Comparison of ENCODE assay signal across 10 mouse cellular contexts in genomic region chr11:6695176-6695575, GRCm38 (mm10). TPM values are rescaled to one million over a fixed set of nuclear protein-coding genes. Genes with fewer than 3 reads are reported as not detected.
DNase-seq lines count a peak whose midpoint lies in the region; ATAC-seq and TF ChIP-seq lines count a peak whose summit lies in the region.
"Had no signal": no experiment of that assay in that cellular context is flagged by ENCODE, and none has a peak within 500 bp of the region (broad histone marks: within the 10 kb centered on the region; RNA-seq: fewer than 3 reads in every experiment).

No protein-coding gene starts in this region.

- whole genome bisulfite sequencing in heart, embryonic 12.5 days: 57% methylated on average over 12 of the region's 12 CpGs
- WGBS in liver, embryonic 13.5 days (ENCODE audit: insufficient replicate concordance): 11% methylated on average over 12 of the region's 12 CpGs
- WGBS in stomach, embryonic 14.5 days: 54% methylated on average over 12 of the region's 12 CpGs

- peak; percentile 75; the same call in 1 of the 2 replicates for ATAC-seq in heart, embryonic 12.5 days (ENCODE audit: insufficient number of reproducible peaks, low FRiP score)
- peak; percentile 43; the same call in 1 of the 2 replicates for ATAC-seq in liver, embryonic 13.5 days (ENCODE audit: low read depth)
- ATAC-seq in stomach, embryonic 14.5 days (ENCODE audit: insufficient number of reproducible peaks, insufficient read depth, low FRiP score, low read depth): 0 out of 2 replicates have a peak, but pooled peaks have one; percentile 28

- no peak overlapping the region for H3K27ac ChIP-seq in MEL (ENCODE audit: control insufficient read depth, low read depth, low read length)
- H3K27ac ChIP-seq in heart, embryonic 12.5 days (ENCODE audit: poor library complexity, severe bottlenecking): no peak overlapping the region
- H3K27ac ChIP-seq in liver, embryonic 13.5 days: no peak overlapping the region
- H3K27ac ChIP-seq in stomach, embryonic 14.5 days (ENCODE audit: low read length): no peak overlapping the region
- H3K27ac ChIP-seq: midbrain, embryonic 12.5 days had no signal

- H3K4me3 ChIP-seq in MEL (ENCODE audit: control insufficient read depth in 1 of 2, insufficient read depth in 1 of 2, low read depth in 2 of 2, low read length in 2 of 2): peak overlapping the region; percentile 11 to 21; a peak in 2 of 4 replicates
- no peak overlapping the region for H3K4me3 ChIP-seq in heart, embryonic 12.5 days
- H3K4me3 ChIP-seq in liver, embryonic 13.5 days (replicated peaks): no peak overlapping the region
- H3K4me3 ChIP-seq in stomach, embryonic 14.5 days (ENCODE audit: low read depth, low read length): no peak overlapping the region
- H3K4me3 ChIP-seq: midbrain, embryonic 12.5 days had no signal

- no peaks in the 10 kb centered on the region for H3K4me1 ChIP-seq in MEL (ENCODE audit: control insufficient read depth in 1 of 2, insufficient read depth in 2 of 2, low read length in 2 of 2)
- no peaks in the 10 kb centered on the region for H3K4me1 ChIP-seq in heart, embryonic 12.5 days (replicated peaks)
- H3K4me1 ChIP-seq in liver, embryonic 13.5 days (replicated peaks): no peaks in the 10 kb centered on the region
- no peaks in the 10 kb centered on the region for H3K4me1 ChIP-seq in stomach, embryonic 14.5 days (ENCODE audit: control insufficient read depth, insufficient read depth, low read length)
- H3K4me1 ChIP-seq: midbrain, embryonic 12.5 days had no signal

- no peak for TF ChIP-seq EP300 in MEL (IDR thresholded peaks at IDR 0.05; ENCODE audit: low read depth in 1 of 2, low read length in 2 of 2)

- peak; percentile 73 for DNase-seq in 3134 (ENCODE audit: extremely low read depth, insufficient read length, low spot score)
- DNase-seq in MEL (ENCODE audit: low read depth, low spot score): peak; percentile 45
- DNase-seq in liver, embryonic 13.5 days: no peak
- no peak for DNase-seq in frontal cortex, postnatal 25 days (ENCODE audit: low spot score in 2 of 2)
- DNase-seq in layer of hippocampus, postnatal 36 days: no peak
- DNase-seq in layer of hippocampus, adult 18-20 months (ENCODE audit: low spot score in 2 of 2): no peak

- peak overlapping the region; percentile 38 for H3K4me2 ChIP-seq in heart, embryonic 12.5 days
- H3K4me2 ChIP-seq in liver, embryonic 13.5 days: 0 out of 2 replicates have a peak overlapping the region, but pooled peaks have one; percentile 6
- H3K4me2 ChIP-seq in stomach, embryonic 14.5 days (replicated peaks; ENCODE audit: low read depth, low read length): no peak overlapping the region
- H3K4me2 ChIP-seq: midbrain, embryonic 12.5 days had no signal

- TF ChIP-seq RAD21 in MEL (IDR thresholded peaks at IDR 0.05; ENCODE audit: low read depth, low read length): no peak

- TF ChIP-seq POLR2A in MEL (IDR thresholded peaks at IDR 0.05; ENCODE audit: control insufficient read depth in 1 of 2, insufficient read depth in 1 of 2, low read depth in 1 of 2, low read length in 2 of 2, poor library complexity in 1 of 2): no peak

- no peak for TF ChIP-seq CTCF in MEL (IDR thresholded peaks at IDR 0.05 in 2 of 3, conservative IDR thresholded peaks at IDR 0.05 in 1 of 3; ENCODE audit: control insufficient read depth in 1 of 3, insufficient read depth in 1 of 3, low read depth in 2 of 3, low read length in 3 of 3, poor library complexity in 1 of 3, severe bottlenecking in 1 of 3)

- H3K9ac ChIP-seq in MEL (ENCODE audit: control insufficient read depth, low read depth, low read length, poor library complexity, severe bottlenecking): no peak overlapping the region
- no peak overlapping the region for H3K9ac ChIP-seq in heart, embryonic 12.5 days
- no peak overlapping the region for H3K9ac ChIP-seq in liver, embryonic 13.5 days
- no peak overlapping the region for H3K9ac ChIP-seq in stomach, embryonic 14.5 days (replicated peaks; ENCODE audit: low read depth, low read length)
- H3K9ac ChIP-seq: midbrain, embryonic 12.5 days had no signal

- H3K36me3 ChIP-seq in MEL (ENCODE audit: control insufficient read depth in 1 of 2, insufficient read depth in 2 of 2, low read length in 2 of 2): no peaks in the 10 kb centered on the region
- no peaks in the 10 kb centered on the region for H3K36me3 ChIP-seq in heart, embryonic 12.5 days
- no peaks in the 10 kb centered on the region for H3K36me3 ChIP-seq in liver, embryonic 13.5 days
- no peaks in the 10 kb centered on the region for H3K36me3 ChIP-seq in stomach, embryonic 14.5 days (ENCODE audit: control insufficient read depth, insufficient read depth, low read length)
- H3K36me3 ChIP-seq: midbrain, embryonic 12.5 days had no signal

- no peaks in the 10 kb centered on the region for H3K9me3 ChIP-seq in MEL (replicated peaks; ENCODE audit: insufficient read depth, low read length)
- H3K9me3 ChIP-seq in heart, embryonic 12.5 days (replicated peaks): no peaks in the 10 kb centered on the region
- no peaks in the 10 kb centered on the region for H3K9me3 ChIP-seq in liver, embryonic 13.5 days (replicated peaks)
- H3K9me3 ChIP-seq in stomach, embryonic 14.5 days (ENCODE audit: control insufficient read depth, low read depth, low read length): no peaks in the 10 kb centered on the region
- H3K9me3 ChIP-seq: midbrain, embryonic 12.5 days had no signal

- no peaks in the 10 kb centered on the region for H3K79me2 ChIP-seq in MEL (ENCODE audit: control insufficient read depth, insufficient read depth, low read length, poor library complexity)

- no peaks in the 10 kb centered on the region; a peak in 1 of 4 replicates for H3K27me3 ChIP-seq in MEL (ENCODE audit: control insufficient read depth in 1 of 2, insufficient read depth in 2 of 2, low read length in 2 of 2)
- no peaks in the 10 kb centered on the region for H3K27me3 ChIP-seq in heart, embryonic 12.5 days (replicated peaks)
- no peaks in the 10 kb centered on the region for H3K27me3 ChIP-seq in liver, embryonic 13.5 days
- no peaks in the 10 kb centered on the region for H3K27me3 ChIP-seq in stomach, embryonic 14.5 days (ENCODE audit: control insufficient read depth, insufficient read depth, low read length)
- H3K27me3 ChIP-seq: midbrain, embryonic 12.5 days had no signal

TF ChIP-seq in MEL, 35 proteins besides CTCF, POLR2A, EP300 and RAD21:
- TF ChIP-seq RCOR1 (IDR thresholded peaks at IDR 0.05; ENCODE audit: low read depth, low read length): no peak
- peak; percentile 59; the same call in 1 of the 2 replicates for TF ChIP-seq ZNF384 (IDR thresholded peaks at IDR 0.05; ENCODE audit: low read depth, low read length)
- no peak for TF ChIP-seq ETS1 (IDR thresholded peaks at IDR 0.05; ENCODE audit: low read depth, low read length)
- TF ChIP-seq TAL1 (IDR thresholded peaks at IDR 0.05; ENCODE audit: low read length): no peak
- no peak for TF ChIP-seq TBP (IDR thresholded peaks at IDR 0.05; ENCODE audit: low read depth, low read length)

RNA-seq across cellular contexts. Expression of gene Ramp3, which starts 36.9 kb away (rescaled TPM):
- total RNA-seq in MEL (2012; rRNA removed): not detected in 2 replicates
- polyA plus RNA-seq in MEL (2012; ENCODE audit: insufficient read depth in 1 of 2, insufficient read length in 2 of 2, low read depth in 1 of 2, low replicate concordance in 2 of 2, missing spikeins in 1 of 2): not detected
- 1.7 and 2.4 TPM in 2 replicates for polyA plus RNA-seq in heart, embryonic 12.5 days (2016; fragmentation: Nextera tagmentation; extraction: Ambion mirVana)
- 0.15 TPM in 1 of 2 replicates, not detected in the other for polyA plus RNA-seq in liver, embryonic 13.5 days (2015; fragmentation: Nextera tagmentation; extraction: Ambion mirVana)
- polyA plus RNA-seq in stomach, embryonic 14.5 days (2014; fragmentation: Nextera tagmentation; extraction: Ambion mirVana): 8.5 and 8.7 TPM in 2 replicates
- 1 to 10 TPM; 4.8 to 4.9 TPM for total RNA-seq in layer of hippocampus, postnatal 36 days (2021)
- 1 to 10 TPM; 6.6 to 7.3 TPM for total RNA-seq in layer of hippocampus, adult 18-20 months (2021)

RNA-seq across cellular contexts. Expression of gene Wap, which starts 56.7 kb away (rescaled TPM):
- total RNA-seq in MEL (2012; rRNA removed): not detected in 2 replicates
- not detected for polyA plus RNA-seq in MEL (2012; ENCODE audit: insufficient read depth in 1 of 2, insufficient read length in 2 of 2, low read depth in 1 of 2, low replicate concordance in 2 of 2, missing spikeins in 1 of 2)
- not detected in 2 replicates for polyA plus RNA-seq in heart, embryonic 12.5 days (2016; fragmentation: Nextera tagmentation; extraction: Ambion mirVana)
- polyA plus RNA-seq in liver, embryonic 13.5 days (2015; fragmentation: Nextera tagmentation; extraction: Ambion mirVana): not detected in 2 replicates
- not detected in 2 replicates for polyA plus RNA-seq in stomach, embryonic 14.5 days (2014; fragmentation: Nextera tagmentation; extraction: Ambion mirVana)
- not detected for total RNA-seq in layer of hippocampus, postnatal 36 days (2021)
- not detected for total RNA-seq in layer of hippocampus, adult 18-20 months (2021)
- polyA plus RNA-seq: brain, embryonic 14.5 days; midbrain, embryonic 12.5 days had no signal

Comparison
In these comparisons a context has a peak if more than half of its experiments do, and no peak if none do; other contexts are left out.
1. DNase-seq: peak in 3134 (single experiment) and MEL (single experiment); none in liver, embryonic 13.5 days (single experiment), frontal cortex, postnatal 25 days (0 of 2), layer of hippocampus, postnatal 36 days (0 of 2) and layer of hippocampus, adult 18-20 months (0 of 2).
2. H3K4me3 ChIP-seq: peak in MEL (2 of 2); none in heart, embryonic 12.5 days (single experiment), liver, embryonic 13.5 days (single experiment) and stomach, embryonic 14.5 days (single experiment).
3. Peak in every context shown above with its lines, with median percentiles within 50 percentile points of each other: ATAC-seq.